Comparison of ENCODE assay signal across 8 mouse cellular contexts in genomic region chrX:99049247-99049646, GRCm38 (mm10). TPM values are rescaled to one million over a fixed set of nuclear protein-coding genes. Genes with fewer than 3 reads are reported as not detected.
A peak's percentile ranks its signal among the peaks of the same experiment; 100 is the strongest.
DNase-seq lines count a peak whose midpoint lies in the region; ATAC-seq lines count a peak whose summit lies in the region.

No protein-coding gene starts in this region.

- ATAC-seq in kidney, embryonic 14.5 days (ENCODE audit: low FRiP score, low TSS enrichment), result no peak; the same call in 1 of the 2 replicates

- H3K9me3 ChIP-seq in kidney, embryonic 14.5 days (ENCODE audit: control insufficient read depth, low read length), result no peaks in the 10 kb centered on the region
- no peaks in the 10 kb centered on the region for H3K9me3 ChIP-seq in megakaryocyte, embryonic 14.5 days

- 79% methylated on average over 5 of the region's 5 CpGs for WGBS in kidney, embryonic 14.5 days

- no peaks in the 10 kb centered on the region for H3K4me1 ChIP-seq in kidney, embryonic 14.5 days (ENCODE audit: control insufficient read depth, insufficient read depth, low read length)
- peaks cover 87% of the 10 kb centered on the region for H3K4me1 ChIP-seq in megakaryocyte, embryonic 14.5 days

- H3K9ac ChIP-seq in kidney, embryonic 14.5 days (ENCODE audit: low read depth, low read length), result no peak overlapping the region

- no peaks in the 10 kb centered on the region for H3K36me3 ChIP-seq in kidney, embryonic 14.5 days (ENCODE audit: control insufficient read depth, insufficient read depth, low read length)
- no peaks in the 10 kb centered on the region for H3K36me3 ChIP-seq in megakaryocyte, embryonic 14.5 days (replicated peaks; ENCODE audit: low read length)

- DNase-seq in kidney, adult 18-20 months, result peak; percentile 41
- peak; percentile 56 to 82 for DNase-seq in heart, adult 18-20 months
- DNase-seq in kidney, postnatal 14 days, result peak; percentile 56
- no peak for DNase-seq in ovary, postnatal 14 days (ENCODE audit: low spot score)
- DNase-seq in spleen, adult 18-20 months, result no peak
- no peak for DNase-seq in spleen, postnatal 4 days (ENCODE audit: low spot score in 2 of 2)

- no peak overlapping the region for H3K4me2 ChIP-seq in kidney, embryonic 14.5 days (replicated peaks; ENCODE audit: low read depth, low read length)

- H3K27me3 ChIP-seq in kidney, embryonic 14.5 days (ENCODE audit: control insufficient read depth, insufficient read depth, low read length), result 0 out of 2 replicates have a peak, but pooled peaks cover 3% of the 10 kb centered on the region
- peaks cover 37% of the 10 kb centered on the region for H3K27me3 ChIP-seq in megakaryocyte, embryonic 14.5 days (replicated peaks)

- H3K4me3 ChIP-seq in kidney, embryonic 14.5 days (ENCODE audit: low read length), result no peak overlapping the region
- peak overlapping the region; percentile 57 for H3K4me3 ChIP-seq in megakaryocyte, embryonic 14.5 days (replicated peaks)

- no peak overlapping the region for H3K27ac ChIP-seq in kidney, embryonic 14.5 days (ENCODE audit: low read depth, low read length)

RNA-seq across cellular contexts. Expression of gene Stard8, which starts 46.2 kb away (rescaled TPM):
- polyA plus RNA-seq in kidney, embryonic 14.5 days (2014; fragmentation: Nextera tagmentation; extraction: Ambion mirVana), result 4.1 and 7.5 TPM in 2 replicates
- total RNA-seq in heart, adult 18-20 months (2021), result 10 to 100 TPM; 28.1 to 30.4 TPM
- polyA plus RNA-seq in megakaryocyte, embryonic 14.5 days (2012; ENCODE audit: insufficient read depth, low replicate concordance), result 2.4 and 3.4 TPM in 2 replicates

Comparison
In these comparisons a context has a peak if more than half of its experiments do, and no peak if none do; other contexts are left out.
1. DNase-seq: peak in kidney, adult 18-20 months (single experiment), heart, adult 18-20 months (2 of 2) and kidney, postnatal 14 days (single experiment); none in ovary, postnatal 14 days (single experiment), spleen, adult 18-20 months (0 of 2) and spleen, postnatal 4 days (0 of 2).